Mouse (Mus musculus) liver, embryonic 14.5 days (tissue): ENCODE data around the gene Gpd1. TPM values are rescaled to one million over a fixed set of nuclear protein-coding genes. Genes with fewer than 3 reads are reported as not detected.
A peak's percentile ranks its signal among the peaks of the same experiment; 100 is the strongest.

ENCODE experiments used
- ATAC-seq: fragments of 200-750 bp; cut with Nextera tagmentation; 2 replicates; pipeline ENCODE4 v1.8.0; 2017; ENCODE audit warnings: moderate number of reproducible peaks, mild to moderate bottlenecking, moderate library complexity; ENCODE audit not compliant: insufficient read depth
- DNase-seq, 3 experiments: peaks; one replicate each; pipeline ENCODE4 v3.0.0-alpha.2; 2012 to 2013; ENCODE audit warnings: low read depth in 3 of 3, low spot score in 3 of 3
- H3K27ac ChIP-seq: fragments of 300-500 bp; sonication (generic); 2 replicates; pipeline ENCODE4 v1.5.1; 2014; ENCODE audit warnings: moderate library complexity, mild to moderate bottlenecking, control low read depth, inconsistent platforms
- H3K27me3 ChIP-seq: fragments of 300-500 bp; sonication (generic); 2 replicates; pipeline ENCODE4 v1.6.1; 2014; ENCODE audit warnings: mild to moderate bottlenecking, low read length, moderate library complexity; ENCODE audit not compliant: control insufficient read depth, insufficient read depth
- H3K36me3 ChIP-seq: fragments of 300-500 bp; sonication (generic); replicated peaks from 2 replicates; pipeline ENCODE4 v1.6.1; 2014; ENCODE audit warnings: low read depth; ENCODE audit not compliant: control insufficient read depth, insufficient read depth
- H3K4me1 ChIP-seq, 2 experiments: fragments of 200-500 bp in 1 of 2; fragments of 300-500 bp in 1 of 2; sonication (generic) in 1 of 2; replicated peaks; 2 replicates each; pipeline ENCODE4 v1.6.1; 2012 to 2014; ENCODE audit warnings: antibody characterized with exemption in 1 of 2, inconsistent platforms in 1 of 2, low read length in 1 of 2; ENCODE audit not compliant: control insufficient read depth in 2 of 2, insufficient read depth in 2 of 2
- H3K4me2 ChIP-seq: fragments of 300-500 bp; sonication (generic); 2 replicates; pipeline ENCODE4 v1.6.1; 2014; ENCODE audit warnings: low read depth, mild to moderate bottlenecking, control low read depth, moderate library complexity
- H3K4me3 ChIP-seq, 2 experiments: fragments of 200-500 bp in 1 of 2; fragments of 300-500 bp in 1 of 2; sonication (generic) in 1 of 2; 2 replicates each; pipeline ENCODE4 v1.5.1; 2012 to 2014; ENCODE audit warnings: low read depth in 2 of 2, low read length in 2 of 2, mild to moderate bottlenecking in 2 of 2, control low read depth in 1 of 2, inconsistent platforms in 1 of 2, moderate library complexity in 1 of 2; ENCODE audit not compliant: insufficient read depth in 1 of 2
- H3K9ac ChIP-seq: fragments of 300-500 bp; sonication (generic); replicated peaks from 2 replicates; pipeline ENCODE4 v1.6.1; 2014; ENCODE audit warnings: mild to moderate bottlenecking, control low read depth, moderate library complexity
- H3K9me3 ChIP-seq: fragments of 300-500 bp; sonication (generic); 2 replicates; pipeline ENCODE4 v1.6.1; 2016; ENCODE audit warnings: low read length, mixed read lengths; ENCODE audit not compliant: control insufficient read depth
- CTCF ChIP-seq: IDR thresholded peaks from 2 replicates; pipeline ENCODE4 v1.5.1; 2016; ENCODE audit warnings: antibody characterized with exemption, low read depth, control low read depth
- EP300 ChIP-seq: IDR thresholded peaks from 2 replicates; pipeline ENCODE4 v1.6.1; 2016; ENCODE audit warnings: antibody characterized with exemption, low read depth
- WGBS: fragments of 180-500 bp; shearing (Covaris S2); extraction: QIAGEN DNeasy Blood & Tissue Kit; methylation state at CpG from one replicate; pipeline ENCODE4 v1.1.7; 2014; ENCODE audit not compliant: insufficient replicate concordance; 5-methylcytosine and 5-hydroxymethylcytosine counted together
- polyA plus RNA-seq, 2 experiments: library from polyadenylated mRNA; depleted of rRNA in 1 of 2; stranded (reverse) in 1 of 2; unstranded in 1 of 2; fragments of >200 nt; fragmentation: Nextera tagmentation in 1 of 2; extraction: Ambion mirVana in 1 of 2; gene quantifications; 2 replicates each; pipeline versions ENCODE4 v1.2.1 to v1.2.3; 2012 to 2014

Gpd1 gene
- polyA plus RNA-seq, 2 experiments: 5.2 to 8.1 TPM

- Histone ChIP-seq H3K4me3 (no peak overlapping the region), H3K4me1 (peaks cover 0 to 15% of the 10 kb centered on the region in 2 experiments; a peak in 2 of 4 replicates), H3K27me3 (no peaks in the 10 kb centered on the region), H3K27ac (no peak overlapping the region), H3K4me2 (no peak overlapping the region), H3K9me3 (no peaks in the 10 kb centered on the region), H3K36me3 (no peaks in the 10 kb centered on the region), H3K9ac (no peak overlapping the region)
- ATAC-seq (no peak), DNase-seq (no peak)
- TF ChIP-seq EP300: no peak
- WGBS: 55% methylated on average over 8 of the region's 8 CpGs
These were observed 2.5 kb downstream of the Gpd1 start for GRCm38 (mm10) chr15:99719865-99720264.

- Histone ChIP-seq H3K27ac (no peak overlapping the region), H3K9ac (no peak overlapping the region), H3K36me3 (no peaks in the 10 kb centered on the region), H3K4me3 (no peak overlapping the region), H3K4me1 (peaks cover 2 to 15% of the 10 kb centered on the region in 2 experiments; a peak in 2 of 4 replicates), H3K4me2 (no peak overlapping the region), H3K9me3 (no peaks in the 10 kb centered on the region), H3K27me3 (no peaks in the 10 kb centered on the region)
- TF ChIP-seq EP300 (no peak), CTCF (no peak)
- ATAC-seq (no peak), DNase-seq (no peak)
- 68% methylated on average over 25 of the region's 25 CpGs for WGBS
These were observed 4.8 kb downstream of the Gpd1 start for GRCm38 (mm10) chr15:99721921-99722743.

- Histone ChIP-seq H3K9ac (no peak overlapping the region), H3K36me3 (peaks cover 6% of the 10 kb centered on the region), H3K9me3 (no peaks in the 10 kb centered on the region), H3K4me3 (no peak overlapping the region), H3K4me1 (peaks cover 2 to 15% of the 10 kb centered on the region in 2 experiments; a peak in 2 of 4 replicates), H3K4me2 (peak overlapping the region; percentile 34), H3K27ac (peak overlapping the region; percentile 27), H3K27me3 (no peaks in the 10 kb centered on the region)
- WGBS: 41% methylated on average over 10 of the region's 10 CpGs
- no peak for TF ChIP-seq EP300
- no peak for TF ChIP-seq CTCF
- ATAC-seq: no peak
- DNase-seq: no peak
These were observed 5.8 kb downstream of the Gpd1 start for GRCm38 (mm10) chr15:99723120-99723514.

- ATAC-seq: no peak
- H3K9ac ChIP-seq: no peak overlapping the region
These were observed 6.4 kb downstream of the Gpd1 start for GRCm38 (mm10) chr15:99723515-99724291.

More at GRCm38 (mm10) chr15:99723515-99724291, 6.4 kb downstream of the Gpd1 start:
- Histone ChIP-seq H3K4me1 (peaks cover 2 to 15% of the 10 kb centered on the region in 2 experiments; a peak in 2 of 4 replicates), H3K27me3 (no peaks in the 10 kb centered on the region), H3K9me3 (no peaks in the 10 kb centered on the region), H3K27ac (peak overlapping the region; percentile 27), H3K4me2 (peak overlapping the region; percentile 90), H3K4me3 (no peak overlapping the region), H3K36me3 (peaks cover 10% of the 10 kb centered on the region)
- 33% methylated on average over 11 of the region's 11 CpGs for WGBS
- no peak for DNase-seq
- TF ChIP-seq CTCF: no peak
